Mouse (Mus musculus) mouse trophoblast stem cell (cell line): ENCODE data around the gene Oxsr1.
"Not testable (repeated sequence)": the region's sequence is repeated elsewhere in the genome, so short reads cannot be mapped to it uniquely, and the experiment has no call there.

ENCODE experiments used
- in situ Hi-C, 2 experiments: fragments of 300-500 bp; cut with MseI, MboI; formaldehyde crosslinking; loops; 2 replicates in 1 of 2; 3 replicates in 1 of 2; pipeline ENCODE4 v1.15.1; 2025

Gene Oxsr1

GRCm38 (mm10) chr9:119219667-119220066 lies 102.6 kb downstream of the Oxsr1 start:
- in situ Hi-C loops: no loop called here

- in situ Hi-C loops: not testable (repeated sequence)
These were observed 106.9 kb downstream of the Oxsr1 start for GRCm38 (mm10) chr9:119215341-119215740.

DNA sequence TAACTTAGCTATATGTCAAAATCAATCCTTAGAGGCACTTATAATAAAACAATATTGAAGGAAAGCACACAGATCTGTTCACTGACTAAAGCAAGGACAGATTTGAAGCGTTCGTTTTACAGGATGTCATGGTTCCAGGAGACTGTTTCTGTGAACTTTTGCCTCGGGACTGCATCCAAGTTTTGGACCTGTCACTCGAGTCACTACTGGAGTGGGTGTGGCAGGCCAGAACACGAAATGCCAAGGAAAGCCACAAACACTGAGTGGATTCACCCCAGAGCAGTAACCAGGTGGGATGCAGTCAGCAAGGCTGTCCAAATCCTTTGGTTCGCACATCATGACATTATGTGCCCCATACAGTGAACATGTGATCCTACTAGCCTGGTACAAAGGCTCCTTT lies 107.6 kb downstream of the Oxsr1 start:
- in situ Hi-C loops: no loop called here

DNA sequence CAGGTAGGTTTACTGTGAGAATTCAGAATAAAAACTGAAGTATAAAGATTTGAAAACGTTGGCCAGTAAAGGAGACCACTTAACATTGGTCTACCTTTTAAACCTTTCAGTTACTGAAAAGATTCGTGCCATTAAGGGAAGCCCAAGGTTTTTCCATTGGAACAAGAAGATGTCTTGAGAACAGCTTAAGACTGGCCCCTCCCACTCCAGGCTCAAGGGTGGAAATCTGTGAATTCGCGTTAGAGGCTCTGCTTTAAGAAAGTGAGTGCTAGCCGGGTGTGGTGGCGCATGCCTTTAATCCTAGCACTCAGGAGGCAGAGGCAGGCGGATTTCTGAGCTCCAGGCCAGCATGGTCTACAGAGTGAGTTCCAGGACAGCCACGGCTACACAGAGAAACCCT lies 109.2 kb downstream of the Oxsr1 start:
- in situ Hi-C loops: no loop called here

GRCm38 (mm10) chr9:119208998-119209397 lies 113.2 kb downstream of the Oxsr1 start, which contains the start of gene Slc22a13:
TSS of gene Slc22a13 (minus strand) at chr9:119209098.
- in situ Hi-C loops: no loop called here

GRCm38 (mm10) chr9:119207113-119207512 lies 115.1 kb downstream of the Oxsr1 start:
- in situ Hi-C loops: no loop called here

- in situ Hi-C loops: no loop called here
These were observed 115.6 kb downstream of the Oxsr1 start for GRCm38 (mm10) chr9:119206666-119207065.

GRCm38 (mm10) chr9:119205756-119206155 lies 116.5 kb downstream of the Oxsr1 start:
- in situ Hi-C loops: no loop called here

- in situ Hi-C loops: no loop called here
These were observed 118.6 kb downstream of the Oxsr1 start for GRCm38 (mm10) chr9:119203617-119204016.

DNA sequence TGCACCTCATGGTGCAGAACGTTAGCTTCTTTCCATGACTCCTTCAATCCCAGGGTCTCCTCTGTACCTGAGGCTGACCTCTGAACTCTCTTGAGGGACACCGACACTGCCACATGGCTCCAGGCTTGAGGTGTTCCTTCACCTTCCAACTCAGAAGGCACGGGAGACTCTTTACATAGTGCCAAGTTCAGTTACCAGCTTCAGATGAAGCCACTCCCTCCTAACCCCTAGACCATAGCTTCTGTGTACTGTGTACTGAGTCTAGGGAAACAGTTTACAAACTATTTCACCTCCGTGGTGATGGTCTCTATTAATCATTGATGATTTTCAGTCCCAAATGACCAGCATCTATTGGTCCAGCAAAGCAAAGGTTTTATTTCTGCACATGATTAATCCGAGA lies 120.6 kb downstream of the Oxsr1 start:
- in situ Hi-C loops: no loop called here

GRCm38 (mm10) chr9:119199151-119199861 lies 122.9 kb downstream of the Oxsr1 start:
- in situ Hi-C loops: no loop called here

GRCm38 (mm10) chr9:119192202-119192990 lies 129.8 kb downstream of the Oxsr1 start:
- in situ Hi-C loops: no loop called here
